Mouse (Mus musculus) gonadal fat pad, adult 2 months (tissue): ENCODE results near the gene Fam186b. TPM values are rescaled to one million over a fixed set of nuclear protein-coding genes. Genes with fewer than 3 reads are reported as not detected.

Experiments used
- DNase-seq: peaks from one replicate; pipeline ENCODE4 v3.0.0-alpha.2; 2012; ENCODE audit warnings: low read depth
- polyA plus RNA-seq: library from polyadenylated mRNA; depleted of rRNA; stranded (reverse); fragments of >200 nt; gene quantifications from 2 replicates; pipeline ENCODE4 v1.2.3, GENCODE M21; 2012; rRNA removed

Fam186b gene
- polyA plus RNA-seq: 0.24 and 0.35 TPM in 2 replicates

DNA sequence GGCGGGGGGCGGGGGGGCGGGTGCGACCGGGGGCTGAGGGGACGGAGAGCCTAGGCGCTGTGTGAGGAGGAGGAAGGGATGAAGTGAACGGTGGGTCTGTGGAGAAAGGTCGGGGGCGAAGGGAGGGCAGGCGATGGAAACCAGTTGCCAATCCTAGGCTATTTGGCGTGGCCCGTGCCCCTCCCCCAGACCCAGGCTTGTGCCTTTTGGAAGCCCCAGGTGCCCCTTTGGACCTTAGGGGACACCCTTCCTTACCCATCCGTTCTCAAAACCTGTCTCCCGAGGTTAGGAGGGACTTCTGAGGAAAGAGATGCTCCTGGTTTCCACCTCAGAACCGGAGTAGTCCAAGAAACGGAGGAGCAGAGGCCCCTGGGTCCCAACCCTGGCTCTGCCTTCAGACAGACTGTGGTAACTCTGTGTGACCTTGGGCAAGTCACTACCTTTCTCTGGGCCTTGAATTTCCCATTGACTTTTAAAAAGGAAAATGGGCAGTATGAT, at the start of gene Fam186b:
Gene Fam186b, minus strand, starts transcription at position 405 of the 498 bp plus-strand sequence.
- no peak for DNase-seq

DNA sequence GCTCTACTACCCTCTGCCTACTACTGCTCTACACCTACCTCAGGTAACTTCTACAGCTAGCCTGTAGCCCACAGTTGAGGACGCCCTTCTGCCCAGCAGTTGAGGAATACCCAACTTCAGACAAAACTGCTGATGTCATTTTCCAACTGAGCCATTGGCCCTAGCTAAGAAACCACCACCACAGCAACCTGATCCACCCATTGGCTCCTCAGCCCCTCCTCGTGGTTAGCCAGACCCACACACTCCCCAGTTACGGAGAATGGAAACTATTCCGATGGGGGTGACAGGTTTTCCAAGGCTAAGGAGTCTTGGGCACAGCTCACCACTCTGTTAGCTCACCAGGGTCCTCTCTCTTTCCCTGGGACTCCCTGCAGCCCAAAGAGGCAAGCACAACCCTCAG, 49.3 kb upstream of the Fam186b start:
- no peak for DNase-seq

DNA sequence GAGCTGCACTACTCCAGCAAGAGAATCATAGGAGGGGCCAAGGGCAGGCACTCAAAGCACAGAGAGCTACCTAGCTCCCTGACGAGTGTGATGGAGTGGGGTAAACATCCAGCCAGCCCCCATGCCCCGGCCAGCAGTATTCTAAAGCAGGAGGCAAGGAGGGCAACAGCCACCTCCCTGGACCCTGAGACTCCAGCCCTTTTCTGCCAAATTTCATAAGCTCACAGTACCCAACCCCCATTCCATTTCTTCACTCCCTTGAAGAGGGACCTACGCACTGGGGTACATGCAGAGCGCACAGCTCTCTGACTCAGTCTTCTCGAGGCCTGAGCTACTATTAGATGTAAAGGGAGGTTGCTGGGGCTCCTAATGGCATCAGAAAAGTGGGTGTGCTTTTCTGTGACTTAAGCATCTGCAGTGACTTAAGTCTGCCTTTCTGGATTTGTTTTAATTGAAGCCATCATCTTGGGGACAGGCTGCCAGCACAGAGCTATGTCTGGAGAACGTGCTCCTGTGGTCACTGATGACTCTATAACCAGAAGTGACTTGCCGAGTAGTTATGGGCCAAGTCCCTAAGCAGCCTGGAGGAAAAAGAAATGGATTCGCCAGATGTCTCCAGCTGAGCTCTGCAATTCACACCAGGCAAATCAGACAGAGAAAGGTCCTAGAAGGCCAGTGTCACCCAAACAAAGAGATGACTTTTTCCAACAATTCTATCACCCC, 48.6 kb upstream of the Fam186b start:
- no peak for DNase-seq

DNA sequence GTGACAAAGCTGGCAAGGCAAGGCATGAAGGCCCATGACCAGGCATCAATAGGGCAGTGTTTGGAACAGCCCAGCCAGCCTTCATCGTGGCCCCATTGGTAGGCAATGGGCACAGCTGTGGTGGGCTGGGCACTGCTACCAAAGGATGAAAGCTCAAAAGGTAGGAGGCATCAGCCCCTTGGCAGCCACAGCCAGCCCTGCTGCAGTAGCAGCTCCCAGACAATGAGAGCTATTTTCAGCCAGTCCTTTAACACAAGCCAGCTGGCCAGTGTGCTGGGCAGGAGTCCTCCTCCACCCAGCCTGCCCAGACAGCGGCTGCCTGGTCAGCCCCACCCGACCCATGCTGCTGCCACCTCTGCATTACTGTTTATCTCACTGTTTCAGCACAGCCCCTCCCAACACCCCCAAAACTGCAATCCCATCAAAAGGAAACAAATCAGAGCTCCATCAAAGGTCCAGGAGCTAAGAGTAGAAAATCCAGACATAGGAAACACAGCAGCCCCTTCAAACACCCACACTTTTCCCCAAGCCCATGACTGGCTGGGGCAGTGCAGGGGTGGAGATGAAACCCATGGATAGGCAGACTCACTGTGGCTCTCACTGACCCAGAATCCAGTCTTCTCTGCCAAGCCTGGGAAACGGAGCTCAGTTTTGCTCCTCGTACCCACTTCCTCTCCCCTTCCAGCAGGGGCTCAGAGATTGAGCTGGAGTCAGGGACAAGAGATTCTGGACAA, 47.9 kb upstream of the Fam186b start:
- DNase-seq: no peak

DNA sequence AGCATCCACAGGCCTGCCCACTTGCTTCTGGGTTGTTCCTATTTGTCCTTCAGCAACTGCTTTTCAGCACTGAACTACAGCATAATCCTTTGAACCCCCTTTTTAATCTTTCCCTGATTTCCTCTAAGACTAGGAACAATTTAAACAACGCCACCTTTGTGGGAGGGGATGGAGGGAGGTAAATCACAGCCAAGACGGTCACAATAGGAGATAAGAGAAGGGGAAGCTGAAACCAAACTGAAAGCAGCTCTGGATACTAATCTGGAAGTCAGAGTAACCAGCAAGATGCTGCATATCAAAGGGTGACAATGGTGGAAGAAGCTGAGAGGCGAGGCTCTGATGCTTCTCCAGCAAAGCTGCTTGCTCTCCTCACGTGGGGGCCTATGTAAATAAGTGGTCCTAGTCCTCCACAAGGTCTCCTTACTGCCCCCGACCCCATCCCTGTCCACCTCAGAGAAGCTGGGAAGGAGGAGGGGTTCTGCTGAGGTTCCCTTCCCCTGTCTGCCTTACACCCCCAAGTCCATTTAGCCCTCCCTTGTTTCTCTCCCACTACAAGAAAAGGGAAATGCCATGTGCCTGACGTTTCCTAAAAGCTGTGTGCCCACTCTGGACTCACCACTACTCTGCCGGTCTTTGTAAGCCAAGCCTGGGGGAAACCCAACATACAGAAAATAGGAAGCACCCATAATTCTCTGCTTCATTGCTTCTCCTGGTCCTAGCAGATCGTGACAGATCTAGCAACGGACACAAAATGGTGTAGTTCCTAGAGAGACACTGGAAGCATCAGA, 46.7 kb upstream of the Fam186b start:
- no peak for DNase-seq

DNA sequence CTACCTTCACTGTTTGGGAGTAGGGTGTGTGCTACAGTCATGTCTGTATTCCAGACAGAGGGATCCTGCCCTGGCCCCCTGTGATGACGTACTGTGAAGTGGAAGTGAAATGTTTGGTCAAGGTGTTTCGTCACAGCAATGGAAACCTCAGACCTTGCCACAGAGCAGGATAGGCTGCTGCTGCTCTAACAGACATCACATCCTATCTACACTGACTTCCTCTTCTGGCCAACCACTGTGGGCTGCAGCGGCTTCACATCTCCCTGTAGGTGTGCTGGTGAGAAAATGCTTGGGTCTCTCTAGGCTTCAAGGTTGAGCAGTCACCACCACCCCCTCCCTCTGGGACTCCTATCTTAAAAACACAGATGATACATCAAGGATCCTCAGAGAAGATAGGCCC, 45.4 kb upstream of the Fam186b start:
- no peak for DNase-seq

DNA sequence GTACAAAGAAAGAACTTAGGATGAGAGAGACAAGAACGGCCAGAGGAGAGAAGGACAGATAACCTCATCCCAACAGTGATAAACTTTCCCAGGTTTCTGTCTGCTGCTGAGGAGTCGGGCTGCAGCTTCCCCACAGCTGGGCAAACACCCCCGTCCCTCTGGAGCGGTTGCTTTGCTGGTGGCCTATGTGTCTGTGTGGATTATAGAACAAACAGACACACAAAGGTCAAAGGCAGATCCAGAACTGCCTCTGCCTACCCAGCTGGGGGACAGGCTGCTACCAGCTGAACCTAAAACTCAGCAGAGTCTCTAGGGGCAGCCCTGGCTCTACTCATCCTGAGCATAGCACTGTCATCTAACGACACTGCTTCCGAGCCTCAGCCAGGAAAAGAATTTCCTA, 44.0 kb upstream of the Fam186b start:
- no peak for DNase-seq

DNA sequence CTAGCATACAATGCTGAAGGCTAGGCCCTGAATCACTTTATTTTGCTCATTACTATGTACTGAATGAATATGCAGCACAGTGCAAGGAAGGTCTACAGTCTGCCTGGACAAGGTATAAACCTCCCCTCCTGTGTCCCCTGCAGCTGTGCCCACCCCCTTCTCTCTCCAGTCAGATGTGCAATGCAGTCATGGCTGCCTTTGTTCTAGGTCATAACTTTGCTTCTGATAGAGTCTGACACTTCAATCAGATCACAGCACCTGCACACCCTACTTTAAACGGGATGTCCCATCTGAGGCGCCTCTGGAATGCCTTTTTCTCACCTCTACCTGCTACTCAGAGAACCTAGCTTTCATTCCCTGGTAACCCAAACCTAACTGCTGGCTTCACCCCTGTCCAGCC, 43.2 kb upstream of the Fam186b start:
- no peak for DNase-seq

DNA sequence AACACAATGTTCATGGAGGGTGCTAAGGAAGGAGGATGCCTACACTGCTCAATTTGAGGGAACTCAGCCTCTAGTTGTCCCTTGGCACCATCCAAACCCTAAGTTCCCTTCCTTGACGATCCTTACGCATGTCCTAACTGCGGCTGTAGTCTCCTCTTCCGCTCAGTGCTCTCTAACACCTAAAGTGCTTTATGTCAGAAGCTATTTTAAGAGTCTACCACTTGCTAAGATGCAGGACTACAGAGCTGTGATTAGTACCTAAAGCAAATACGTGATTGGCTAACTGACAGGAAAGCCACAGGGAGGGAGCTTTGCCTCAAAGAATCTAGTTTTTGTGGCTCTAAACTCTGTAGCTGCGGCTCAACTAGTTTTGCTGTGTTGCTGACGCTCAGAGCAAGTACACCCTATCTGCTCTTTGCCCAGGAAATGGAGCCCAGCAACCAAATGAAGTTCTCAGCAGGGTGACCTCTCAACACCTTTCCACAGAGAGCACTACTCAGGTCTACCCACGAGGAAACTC, 40.2 kb upstream of the Fam186b start:
- DNase-seq: no peak

DNA sequence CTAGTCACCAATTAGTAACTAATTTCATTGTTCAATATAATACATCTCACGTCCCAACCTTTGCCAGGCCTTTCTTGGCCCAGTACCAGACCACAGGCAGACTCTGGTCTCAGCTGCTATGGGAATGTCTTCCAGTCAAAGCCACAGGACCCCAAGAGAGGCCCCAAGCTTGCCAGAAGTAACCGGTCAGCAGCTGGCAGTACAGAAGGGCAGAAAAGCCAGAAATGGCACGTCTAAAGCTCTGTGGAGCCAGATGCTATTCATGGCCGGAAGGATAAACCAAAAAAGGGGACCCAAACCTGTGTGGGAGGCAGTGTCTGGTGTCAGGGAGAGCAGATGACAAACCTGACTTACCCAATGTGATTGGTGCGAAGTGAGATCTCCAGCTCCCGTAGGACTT, 38.8 kb upstream of the Fam186b start:
- no peak for DNase-seq

DNA sequence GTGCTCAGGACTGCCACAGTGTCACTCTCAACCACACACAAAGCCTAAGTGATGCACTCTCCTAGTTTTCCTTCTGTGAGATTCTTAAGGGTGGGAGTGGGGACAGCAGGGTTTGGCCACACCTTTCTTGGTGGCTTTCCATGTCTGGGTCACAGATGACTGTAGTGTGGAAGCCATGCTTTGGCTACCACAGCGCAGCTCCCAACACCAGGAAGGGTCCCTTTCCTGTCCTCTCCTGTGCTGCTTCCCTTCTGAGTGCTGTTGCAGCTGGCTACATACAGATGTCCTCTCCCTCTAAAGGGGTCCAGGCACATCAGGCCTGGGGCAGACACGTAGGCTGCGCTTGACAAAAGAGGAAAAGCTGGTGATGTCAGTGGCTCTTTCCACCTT, 38.0 kb upstream of the Fam186b start:
- DNase-seq: no peak

DNA sequence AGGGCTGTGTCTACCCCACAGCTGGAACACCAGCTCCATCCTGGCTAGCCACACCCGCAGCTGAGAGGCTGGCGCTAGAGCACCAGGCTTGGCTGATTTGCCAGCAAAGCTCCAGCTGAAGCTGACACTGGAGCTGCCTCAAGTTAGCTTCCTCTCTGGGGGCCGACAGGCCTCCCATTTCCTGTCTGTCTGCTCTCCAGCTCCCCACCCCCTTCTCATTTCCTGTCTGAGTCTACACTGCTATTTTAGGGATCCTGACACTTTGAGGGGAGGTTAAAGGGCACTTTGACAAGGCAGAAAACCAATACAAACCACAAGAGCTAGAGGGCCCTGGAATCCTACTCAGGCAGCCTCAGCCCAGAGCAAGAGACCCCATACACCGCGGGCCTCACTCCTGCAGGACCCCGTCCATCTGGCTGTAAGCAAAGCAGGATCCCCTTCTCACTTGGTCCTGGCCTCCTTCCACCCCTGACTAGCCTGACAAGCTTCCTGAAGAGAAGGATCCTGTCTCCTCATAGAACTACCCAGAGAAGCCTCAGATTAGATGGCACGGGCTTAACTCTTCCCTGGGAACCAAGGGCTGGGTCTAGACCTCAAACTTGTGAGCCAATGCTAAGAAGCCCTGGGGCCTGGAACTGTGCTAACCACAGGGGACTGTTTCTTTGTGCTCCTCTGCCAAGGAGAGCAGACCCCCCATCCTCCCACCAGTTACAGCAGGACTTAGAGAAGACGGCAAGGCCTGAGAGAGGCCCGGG, 37.4 kb upstream of the Fam186b start:
- no peak for DNase-seq

DNA sequence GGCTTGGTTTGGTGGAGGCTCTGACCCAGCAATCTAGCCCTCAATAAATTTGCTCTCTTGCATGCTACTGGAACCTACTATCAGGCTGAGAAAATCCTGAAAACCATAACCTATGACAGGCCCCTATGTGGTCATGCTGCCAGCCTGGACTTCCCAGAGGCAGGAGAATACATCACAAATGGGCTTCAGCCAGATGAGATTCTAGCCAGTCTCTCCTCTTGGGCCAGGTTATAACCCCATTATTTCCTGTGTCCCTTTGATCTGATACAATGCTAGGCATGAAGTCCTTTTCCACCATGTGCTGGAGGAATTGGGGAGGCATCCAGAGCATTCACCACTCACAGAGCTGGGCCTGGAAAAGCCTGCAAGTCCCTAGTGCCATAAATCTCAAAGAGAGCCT, 36.4 kb upstream of the Fam186b start:
- DNase-seq: no peak

DNA sequence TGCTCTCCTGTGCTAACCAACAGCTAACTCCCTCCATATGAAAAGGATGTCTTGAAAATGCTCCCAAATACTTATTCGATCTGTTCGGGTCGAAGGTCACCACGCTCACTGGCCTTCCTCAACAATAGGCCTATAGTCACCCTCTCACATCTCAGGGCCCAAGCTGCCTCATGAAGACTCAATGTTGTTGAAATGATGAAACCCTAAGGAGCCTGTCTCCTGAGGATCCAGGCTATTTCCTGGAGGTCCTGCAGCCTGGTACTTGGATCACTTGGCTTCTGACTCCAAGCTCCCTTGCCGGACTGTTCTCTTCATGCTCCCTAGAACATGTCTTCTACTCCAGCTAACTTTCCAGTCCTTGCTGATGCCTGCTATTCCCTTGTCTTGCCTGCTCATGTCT, 35.7 kb upstream of the Fam186b start:
- no peak for DNase-seq

DNA sequence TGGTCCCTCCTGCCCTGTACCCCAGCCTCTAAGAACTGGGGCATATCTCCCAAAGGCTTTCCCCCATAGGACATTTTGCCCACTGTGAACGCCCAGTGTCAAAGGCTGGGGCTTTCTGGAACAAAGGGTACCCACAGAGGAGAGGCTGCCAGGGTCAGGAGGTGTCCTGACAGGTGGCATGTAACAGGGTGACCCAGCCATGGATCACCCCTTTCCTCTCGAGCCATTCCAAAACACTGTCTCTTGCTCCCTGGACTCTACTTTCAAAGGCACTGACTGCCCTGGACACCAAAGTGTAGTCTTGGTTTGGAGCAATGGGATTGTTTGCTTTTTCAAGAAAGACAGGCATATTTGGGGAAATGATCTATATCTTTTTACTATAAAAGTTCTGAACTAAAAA, 34.6 kb upstream of the Fam186b start:
- no peak for DNase-seq

DNA sequence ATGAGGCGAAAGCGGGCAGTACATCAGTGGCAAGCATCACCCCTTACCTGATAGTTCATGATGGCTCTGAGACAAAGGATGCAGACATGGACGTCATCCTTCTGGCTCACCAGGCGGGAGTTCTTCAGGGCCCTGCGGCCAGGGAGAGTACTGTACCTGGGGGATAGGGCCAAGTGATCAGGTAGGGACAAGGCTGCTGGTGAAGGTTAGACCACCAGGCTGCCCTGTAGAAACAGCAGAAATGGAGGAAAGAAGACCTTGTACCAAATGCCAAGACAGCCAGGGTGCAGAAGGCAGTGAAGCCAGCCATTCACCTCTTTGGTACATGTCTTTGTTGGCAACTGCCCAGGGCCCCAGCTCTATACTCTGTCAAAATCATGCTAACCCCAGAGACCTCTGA, 32.3 kb upstream of the Fam186b start:
- no peak for DNase-seq

DNA sequence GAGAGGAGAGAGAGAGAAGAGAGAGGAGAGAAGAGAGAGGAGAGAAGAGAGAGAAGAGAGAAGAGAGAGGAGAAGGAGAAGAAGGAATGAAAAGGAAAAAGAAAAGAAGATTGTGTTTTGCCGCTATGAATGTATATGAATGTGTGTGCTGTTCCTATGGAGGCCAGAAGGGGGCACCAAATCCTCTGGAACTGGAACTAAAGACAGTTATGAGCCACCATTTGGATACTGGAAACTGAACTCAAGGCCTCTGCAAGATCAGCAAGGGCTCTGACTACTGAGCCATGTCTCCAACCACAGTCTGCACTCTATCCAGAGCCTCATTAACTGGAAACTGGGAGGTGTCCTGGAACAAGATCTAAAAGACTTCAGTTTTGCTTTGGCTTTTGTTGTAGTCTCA, 31.3 kb upstream of the Fam186b start:
- no peak for DNase-seq

DNA sequence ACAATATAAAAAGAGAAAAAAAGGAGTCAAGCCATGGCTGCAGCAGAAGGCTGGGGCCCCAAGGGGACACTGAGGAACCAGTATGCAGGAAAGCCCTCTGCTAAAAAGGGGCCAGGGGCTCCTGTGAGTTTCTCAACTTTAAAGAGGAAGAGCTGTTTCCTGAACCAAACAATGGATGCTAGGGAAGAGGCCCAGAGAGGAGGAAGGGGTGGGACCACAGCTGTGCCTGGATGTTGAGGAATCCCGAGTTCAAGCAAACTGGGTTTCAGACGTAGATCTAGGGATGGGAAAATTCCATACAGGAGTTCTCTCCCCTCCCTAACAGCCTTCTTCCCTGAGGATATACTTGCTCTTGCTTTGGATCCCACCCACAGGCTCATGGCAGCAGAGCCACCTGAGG, 30.7 kb upstream of the Fam186b start:
- no peak for DNase-seq

DNA sequence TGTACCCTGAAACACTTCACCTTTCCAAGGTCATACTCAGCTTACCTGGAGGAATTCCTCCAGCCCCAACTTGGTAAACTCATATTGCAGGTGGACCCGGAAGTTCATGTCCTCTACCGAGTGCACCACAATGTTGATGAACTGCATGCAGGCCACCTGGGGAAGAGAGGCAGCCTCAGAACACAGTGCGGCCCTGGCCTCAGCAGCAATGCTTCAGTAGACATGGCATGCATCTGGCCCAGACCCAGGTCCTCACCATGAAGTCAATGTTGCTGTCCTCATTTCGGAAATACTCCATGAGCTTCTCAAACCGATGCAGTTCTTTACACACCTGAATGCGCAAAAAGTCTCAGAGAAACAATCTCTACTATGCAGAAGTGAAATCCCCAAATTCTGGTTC, 29.9 kb upstream of the Fam186b start:
- DNase-seq: no peak

DNA sequence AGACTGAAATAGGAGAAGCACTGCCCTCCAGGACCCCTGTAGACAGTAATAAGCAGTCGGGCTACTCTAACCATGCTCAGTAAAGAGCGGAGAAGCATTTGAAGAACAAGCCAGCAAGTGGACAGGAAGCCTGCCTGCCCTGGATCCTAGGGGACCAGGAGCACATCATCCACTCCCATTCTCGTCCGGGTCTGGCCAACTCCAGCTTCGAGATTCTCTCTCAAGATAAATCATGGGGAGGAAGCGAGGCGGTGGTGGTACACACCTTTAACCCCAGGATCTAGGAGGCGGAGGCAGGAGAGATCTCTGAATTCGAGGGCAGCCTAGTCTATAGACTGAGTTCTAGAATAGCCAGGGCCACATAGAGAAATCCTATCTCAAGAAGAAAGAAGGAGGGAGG, 28.5 kb upstream of the Fam186b start:
- DNase-seq: no peak

DNA sequence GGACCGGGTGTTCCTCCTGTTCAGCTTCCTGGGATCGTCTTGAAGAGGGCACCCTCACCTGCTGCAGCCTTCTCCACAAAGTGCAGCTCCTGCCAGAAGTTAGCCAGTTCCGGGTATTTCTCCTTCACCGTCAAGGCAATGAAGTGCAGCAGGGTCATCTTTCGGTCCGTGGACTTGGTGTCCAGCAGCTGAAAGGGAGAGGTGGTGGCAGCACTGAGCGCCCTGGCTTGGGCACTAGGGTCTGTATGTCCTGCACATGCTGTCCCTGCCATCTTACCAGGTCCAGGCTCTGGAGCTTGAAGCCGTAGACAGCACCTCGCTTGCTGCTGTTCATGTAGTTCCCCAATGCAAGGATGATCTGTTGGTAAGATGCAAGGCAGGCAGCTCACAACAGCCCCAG, 25.3 kb upstream of the Fam186b start:
- DNase-seq: no peak
